Mouse (Mus musculus) midbrain, postnatal 0 days (tissue): Measurements from ENCODE around the gene Ceacam11. TPM values are rescaled to one million over a fixed set of nuclear protein-coding genes. Genes with fewer than 3 reads are reported as not detected.
"Not testable (repeated sequence)": the region's sequence is repeated elsewhere in the genome, so short reads cannot be mapped to it uniquely, and the experiment has no call there.

Experiments
- ATAC-seq: fragments of 200-750 bp; cut with Nextera tagmentation; 2 replicates; pipeline ENCODE4 v1.8.0; 2017; ENCODE audit warnings: moderate number of reproducible peaks, mild to moderate bottlenecking, moderate TSS enrichment, moderate library complexity; ENCODE audit not compliant: low FRiP score
- DNase-seq: peaks from one replicate; pipeline ENCODE4 v3.0.0-alpha.2; 2015; ENCODE audit warnings: low spot score
- H3K27ac ChIP-seq: fragments of 300-500 bp; sonication (generic); 2 replicates; pipeline ENCODE4 v1.5.1; 2014; ENCODE audit warnings: low read depth, mild to moderate bottlenecking, low read length, mixed read lengths
- H3K27me3 ChIP-seq: fragments of 300-500 bp; sonication (generic); 2 replicates; pipeline ENCODE4 v1.6.1; 2014; ENCODE audit warnings: low read length, control low read depth, mixed read lengths; ENCODE audit not compliant: insufficient read depth
- H3K36me3 ChIP-seq: fragments of 300-500 bp; sonication (generic); 2 replicates; pipeline ENCODE4 v1.6.1; 2014; ENCODE audit warnings: low read length, control low read depth, mixed read lengths; ENCODE audit not compliant: insufficient read depth
- H3K4me1 ChIP-seq: fragments of 300-500 bp; sonication (generic); 2 replicates; pipeline ENCODE4 v1.6.1; 2014; ENCODE audit warnings: mild to moderate bottlenecking, control low read depth, antibody characterized with exemption, low read length, mixed read lengths; ENCODE audit not compliant: insufficient read depth
- H3K4me2 ChIP-seq: fragments of 300-500 bp; sonication (generic); 2 replicates; pipeline ENCODE4 v1.6.1; 2014; ENCODE audit warnings: low read depth, mild to moderate bottlenecking, low read length, mixed read lengths; ENCODE audit not compliant: poor library complexity, severe bottlenecking
- H3K4me3 ChIP-seq: fragments of 300-500 bp; sonication (generic); 2 replicates; pipeline ENCODE4 v1.5.1; 2014; ENCODE audit warnings: low read depth, mild to moderate bottlenecking, low read length, moderate library complexity
- H3K9ac ChIP-seq: fragments of 300-500 bp; sonication (generic); replicated peaks from 2 replicates; pipeline ENCODE4 v1.6.1; 2014; ENCODE audit warnings: mild to moderate bottlenecking, low read length, moderate library complexity, mixed read lengths; ENCODE audit not compliant: poor library complexity, severe bottlenecking
- H3K9me3 ChIP-seq: fragments of 300-500 bp; sonication (generic); 2 replicates; pipeline ENCODE4 v1.6.1; 2016; ENCODE audit warnings: low read length, control low read depth
- CTCF ChIP-seq: IDR thresholded peaks from 2 replicates; pipeline ENCODE4 v1.5.1; 2016; ENCODE audit warnings: antibody characterized with exemption, mild to moderate bottlenecking
- WGBS: fragments of 180-500 bp; shearing (Covaris S2); extraction: QIAGEN DNeasy Blood & Tissue Kit; methylation state at CpG from one replicate; pipeline ENCODE4 v1.1.7; 2014; 5-methylcytosine and 5-hydroxymethylcytosine counted together
- microRNA-seq: library from miRNA; unstranded; fragments of <30 nt; microRNA quantifications from one replicate; pipeline ENCODE4, GENCODE M21; 2016; ENCODE audit warnings: borderline number of aligned reads
- polyA plus RNA-seq: library from polyadenylated mRNA; unstranded; fragments of >200 nt; fragmentation: Nextera tagmentation; extraction: Ambion mirVana; gene quantifications from 2 replicates; pipeline ENCODE4 v1.2.1, GENCODE M21; 2015
- total RNA-seq: library from RNA; depleted of rRNA; stranded (reverse); fragments of >200 nt; gene quantifications from 2 replicates; pipeline ENCODE4 v1.2.3, GENCODE M21; 2014; rRNA removed

The Ceacam11 gene
- total RNA-seq (not detected in 2 replicates), polyA plus RNA-seq (not detected in 2 replicates)

GRCm38 (mm10) chr7:17971824-17972223, at the start of gene Ceacam11:
TSS of gene Ceacam11 (plus strand) at chr7:17972124.
- ATAC-seq (no peak), DNase-seq (no peak)
- H3K9ac ChIP-seq: no peak within 1 kb of the TSS
- peaks cover 73% of the 10 kb centered on the region for H3K9me3 ChIP-seq
- no peak within 1 kb of the TSS for H3K27ac ChIP-seq
- H3K4me3 ChIP-seq: no peak within 1 kb of the TSS
- WGBS: 71% methylated on average over 4 of the region's 4 CpGs
- no peaks in the 10 kb centered on the region for H3K4me1 ChIP-seq
- TF ChIP-seq CTCF: no peak
- no peaks in the 10 kb centered on the region for H3K36me3 ChIP-seq
- no peaks in the 10 kb centered on the region for H3K27me3 ChIP-seq
- H3K4me2 ChIP-seq: no peak within 1 kb of the TSS

- H3K4me2 ChIP-seq, H3K4me3 ChIP-seq, H3K4me1 ChIP-seq, H3K27ac ChIP-seq, H3K36me3 ChIP-seq, ATAC-seq, H3K9ac ChIP-seq, H3K27me3 ChIP-seq, DNase-seq: not testable (repeated sequence)
- peaks cover 52% of the 10 kb centered on the region for H3K9me3 ChIP-seq
- 89% methylated on average over 1 of the region's 1 CpGs for WGBS
These were observed 29.2 kb downstream of the Ceacam11 start for GRCm38 (mm10) chr7:18001131-18001530.

GRCm38 (mm10) chr7:18009589-18009988, 37.7 kb downstream of the Ceacam11 start, which contains the start of gene Ceacam13:
TSS of gene Ceacam13 (plus strand) at chr7:18009889.
- WGBS: 81% methylated on average over 4 of the region's 4 CpGs
- no peak within 1 kb of the TSS for H3K27ac ChIP-seq
- DNase-seq (no peak), ATAC-seq (no peak)
- H3K9me3 ChIP-seq: peaks cover 74% of the 10 kb centered on the region; the same call in 1 of the 2 replicates
- H3K4me1 ChIP-seq: no peaks in the 10 kb centered on the region
- no peak for TF ChIP-seq CTCF
- H3K4me2 ChIP-seq: no peak within 1 kb of the TSS
- no peak within 1 kb of the TSS for H3K9ac ChIP-seq
- no peaks in the 10 kb centered on the region for H3K27me3 ChIP-seq
- no peak within 1 kb of the TSS for H3K4me3 ChIP-seq
- no peaks in the 10 kb centered on the region for H3K36me3 ChIP-seq

Small RNA genes lying within 50 kb of the gene (microRNA-seq; reads per million reads assigned to microRNA genes)
- not detected for gene Gm22414

Other genes with a start within 250 kb of the Ceacam11 start
- gene Ceacam14, start 159.5 kb upstream of the Ceacam11 start, total RNA-seq: not detected in 2 replicates
- not detected in 2 replicates for gene Ceacam14, start 159.5 kb upstream of the Ceacam11 start, polyA plus RNA-seq
- gene Gm5155, start 100.4 kb upstream of the Ceacam11 start, total RNA-seq: not detected in 2 replicates
- gene Gm5155, start 100.4 kb upstream of the Ceacam11 start, polyA plus RNA-seq: not detected in 2 replicates
- gene Ceacam13, start 37.8 kb downstream of the Ceacam11 start, total RNA-seq: not detected in 2 replicates
- not detected in 2 replicates for gene Ceacam13, start 37.8 kb downstream of the Ceacam11 start, polyA plus RNA-seq
- not detected in 2 replicates for gene Ceacam12, start 93.8 kb downstream of the Ceacam11 start, total RNA-seq
- not detected in 2 replicates for gene Ceacam12, start 93.8 kb downstream of the Ceacam11 start, polyA plus RNA-seq
- gene Igfl3, start 204.4 kb downstream of the Ceacam11 start, total RNA-seq: not detected in 2 replicates
- gene Igfl3, start 204.4 kb downstream of the Ceacam11 start, polyA plus RNA-seq: not detected in 2 replicates